Mouse (Mus musculus) myocyte (in vitro differentiated cells): ENCODE measurements around the gene Tekt2.

Source experiments
- MAX ChIP-seq: IDR thresholded peaks from one replicate; pipeline ENCODE4 v1.6.1; 2011; ENCODE audit warnings: low read depth, mild to moderate bottlenecking, control low read depth
- POLR2A ChIP-seq: IDR thresholded peaks from one replicate; pipeline ENCODE4 v1.6.1; 2011; ENCODE audit warnings: low read depth, mild to moderate bottlenecking, control low read depth, moderate library complexity; ENCODE audit not compliant: insufficient read length
- POLR2AphosphoS2 ChIP-seq: IDR thresholded peaks from one replicate; pipeline ENCODE4 v1.6.1; 2011; ENCODE audit warnings: low read depth, control low read depth; ENCODE audit not compliant: insufficient read length
- TCF12 ChIP-seq: IDR thresholded peaks from one replicate; pipeline ENCODE4 v1.6.1; 2011; ENCODE audit warnings: mild to moderate bottlenecking, control low read depth; ENCODE audit not compliant: poor library complexity, insufficient read depth, severe bottlenecking
- TCF3 ChIP-seq: IDR thresholded peaks from one replicate; pipeline ENCODE4 v1.6.1; 2011; ENCODE audit warnings: low read depth, control low read depth; ENCODE audit not compliant: insufficient read length
- USF1 ChIP-seq: IDR thresholded peaks from one replicate; pipeline ENCODE4 v1.6.1; 2011; ENCODE audit warnings: low read depth, mild to moderate bottlenecking, control low read depth, moderate library complexity

- TF ChIP-seq MAX (no peak), POLR2A (no peak), POLR2AphosphoS2 (no peak), TCF3 (no peak), USF1 (no peak), TCF12 (no peak)
Observed at GRCm38 (mm10) chr4:126275081-126275480, 50.4 kb downstream of the Tekt2 start.
